Mouse (Mus musculus) megakaryocyte, embryonic 14.5 days (primary cell): ENCODE data around the gene Nipa2.

ENCODE experiments used
- FLI1 ChIP-seq: IDR thresholded peaks from 2 replicates; pipeline ENCODE4 v1.6.1; 2012; ENCODE audit warnings: low read length, inconsistent platforms, mixed read lengths
- GATA1 ChIP-seq: IDR thresholded peaks from 3 replicates; pipeline ENCODE4 v1.6.1; 2012; ENCODE audit warnings: mixed read lengths, low read length, inconsistent platforms, borderline replicate concordance

- TF ChIP-seq GATA1 (no peak), FLI1 (no peak)
Measured at GRCm38 (mm10) chr7:55891797-55892196, 70.5 kb downstream of the Nipa2 start.
